Mouse (Mus musculus) thymus, adult 2 months (tissue): ENCODE results near the gene Vezt.

Source experiments
- CTCF ChIP-seq: fragments of 200-500 bp; IDR thresholded peaks from 2 replicates; pipeline ENCODE4 v1.5.1; 2012; ENCODE audit warnings: mild to moderate bottlenecking, control low read depth, low read length, moderate library complexity, borderline replicate concordance; ENCODE audit not compliant: control insufficient read depth, poor library complexity, insufficient read depth; ENCODE audit errors: extremely low read depth
- POLR2A ChIP-seq: fragments of 200-500 bp; IDR thresholded peaks from 2 replicates; pipeline ENCODE4 v1.6.1; 2012; ENCODE audit warnings: mild to moderate bottlenecking, low read length, control low read depth, moderate library complexity; ENCODE audit not compliant: control insufficient read depth, poor library complexity, insufficient read depth; ENCODE audit errors: extremely low read depth

GRCm38 (mm10) chr10:94066896-94067295 is 31.3 kb upstream of the Vezt start:
- TF ChIP-seq POLR2A = no peak
- no peak for TF ChIP-seq CTCF
